Mouse (Mus musculus) urinary bladder, postnatal 4 days (tissue): ENCODE data around the gene Klk6.

Experiments
- DNase-seq, 2 experiments: peaks; one replicate each; pipeline ENCODE4 v3.0.0; 2021 to 2022; ENCODE audit warnings: low spot score in 2 of 2

Gene Klk6

GRCm38 (mm10) chr7:43821581-43821980 is 2.7 kb upstream of the Klk6 start:
- DNase-seq: peak in 1 of 2 experiments; percentile 52

GRCm38 (mm10) chr7:43826056-43826455 is 1.8 kb downstream of the Klk6 start:
- DNase-seq: peak in 1 of 2 experiments; percentile 44

GRCm38 (mm10) chr7:43827706-43828105 is 3.4 kb downstream of the Klk6 start:
- peak in 1 of 2 experiments; percentile 26 for DNase-seq

- DNase-seq: peak in 1 of 2 experiments; percentile 48
Observed at GRCm38 (mm10) chr7:43829006-43829405, 4.7 kb downstream of the Klk6 start.

DNA sequence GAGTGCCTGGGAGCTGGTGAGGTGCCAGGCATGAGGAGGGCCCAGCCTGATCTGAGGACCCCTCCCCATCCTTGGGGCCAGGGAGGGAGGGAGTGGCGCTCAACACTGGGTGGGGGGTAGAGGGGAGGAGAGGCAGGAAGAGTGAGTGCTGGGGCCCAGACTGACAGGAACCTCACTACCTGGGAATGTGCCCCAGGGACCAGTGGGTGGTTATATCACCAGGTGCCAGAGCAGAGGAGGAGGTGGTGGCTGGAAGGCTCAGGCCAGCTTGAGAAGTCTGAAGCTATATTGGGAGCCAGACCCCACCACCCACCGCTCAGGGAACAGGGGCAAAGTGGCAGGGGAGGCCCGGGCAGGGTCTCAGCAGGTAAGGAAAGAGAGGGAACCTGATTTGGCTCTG is 17.4 kb downstream of the Klk6 start, which contains the start of gene Klk5:
TSS of gene Klk5 (plus strand) at position 271 of the 400 bp plus-strand sequence.
- peak in 1 of 2 experiments; percentile 56 for DNase-seq

DNA sequence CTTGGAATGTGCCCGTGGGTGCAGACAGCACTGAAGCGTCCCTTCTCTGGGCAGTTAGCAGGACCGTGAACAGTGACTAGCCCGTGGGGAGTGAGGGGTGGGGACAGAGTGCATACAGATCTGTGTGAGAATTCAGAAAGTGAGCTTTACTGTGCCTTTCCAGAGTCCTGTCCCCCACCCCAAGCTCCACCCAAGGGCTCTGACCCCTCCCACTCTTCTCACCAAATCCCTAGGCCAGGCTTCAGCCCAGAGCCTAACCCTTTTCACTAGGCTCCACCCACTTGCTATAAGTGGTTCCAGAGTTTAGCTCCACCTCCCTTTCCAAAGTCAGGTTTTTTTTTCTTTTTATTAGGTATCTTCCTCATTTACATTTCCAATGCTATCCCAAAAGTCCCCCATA is 19.5 kb downstream of the Klk6 start:
- DNase-seq: no peak

GRCm38 (mm10) chr7:43851616-43852015 is 27.3 kb downstream of the Klk6 start:
- DNase-seq: no peak

DNA sequence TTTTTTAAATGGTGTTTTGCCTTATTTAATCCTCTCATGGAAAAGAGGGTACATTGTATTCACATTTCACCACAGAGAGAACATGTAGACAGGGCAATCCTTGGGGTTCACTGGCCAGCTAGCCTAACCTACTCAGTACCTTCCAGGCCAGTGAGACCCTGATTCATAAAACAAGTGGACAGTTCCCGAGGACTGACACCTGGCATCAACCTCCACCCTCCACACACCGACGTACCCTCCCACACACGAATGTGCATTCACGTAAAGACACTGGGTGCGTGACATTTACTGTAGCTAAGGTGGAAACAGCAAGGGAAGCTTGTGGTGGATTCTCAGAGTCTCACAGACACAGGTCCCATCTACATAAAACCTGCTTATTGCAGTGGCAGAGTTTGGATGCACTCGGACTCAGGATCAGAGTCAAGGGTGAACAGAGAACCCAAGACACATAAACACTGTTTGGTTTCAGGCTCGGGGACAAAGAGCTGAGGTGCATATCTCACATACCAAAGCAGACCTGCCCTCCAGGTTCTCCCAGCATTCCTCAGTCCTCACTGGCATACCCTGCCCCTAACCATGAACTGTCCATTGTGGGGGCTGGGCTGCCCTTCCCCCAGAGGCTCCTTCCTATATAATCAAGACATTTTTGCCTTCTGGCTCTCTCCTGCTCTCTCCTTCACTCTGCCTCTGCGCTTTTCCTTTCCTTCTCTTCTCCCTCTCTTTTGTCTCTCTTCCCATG is 30.5 kb downstream of the Klk6 start:
- peak in 1 of 2 experiments; percentile 47 for DNase-seq

DNA sequence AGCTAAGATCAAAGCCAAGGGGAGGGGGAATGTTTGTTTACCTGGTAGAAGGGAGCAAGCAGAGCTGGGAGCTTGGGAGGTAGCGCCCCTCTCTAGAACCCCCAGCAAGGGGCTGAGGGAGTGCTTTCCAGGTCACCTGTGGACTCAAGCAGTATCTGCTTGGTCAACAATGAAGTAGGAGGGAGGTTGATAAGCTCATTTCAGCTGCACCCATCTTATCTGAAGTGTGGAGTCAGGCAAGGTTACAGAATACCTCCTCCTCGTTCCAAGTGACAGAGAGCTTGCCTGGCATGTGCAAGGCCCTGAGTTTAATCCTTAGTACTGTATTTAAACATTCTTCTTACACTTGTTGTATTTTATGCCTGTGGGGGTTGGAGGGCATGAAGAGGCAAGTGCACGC is 31.4 kb downstream of the Klk6 start:
- peak in 1 of 2 experiments; percentile 19 for DNase-seq

GRCm38 (mm10) chr7:43856307-43856706 is 32.0 kb downstream of the Klk6 start:
- DNase-seq: peak in 1 of 2 experiments; percentile 32

- DNase-seq: no peak
Observed at GRCm38 (mm10) chr7:43857501-43857900, 33.2 kb downstream of the Klk6 start.

DNA sequence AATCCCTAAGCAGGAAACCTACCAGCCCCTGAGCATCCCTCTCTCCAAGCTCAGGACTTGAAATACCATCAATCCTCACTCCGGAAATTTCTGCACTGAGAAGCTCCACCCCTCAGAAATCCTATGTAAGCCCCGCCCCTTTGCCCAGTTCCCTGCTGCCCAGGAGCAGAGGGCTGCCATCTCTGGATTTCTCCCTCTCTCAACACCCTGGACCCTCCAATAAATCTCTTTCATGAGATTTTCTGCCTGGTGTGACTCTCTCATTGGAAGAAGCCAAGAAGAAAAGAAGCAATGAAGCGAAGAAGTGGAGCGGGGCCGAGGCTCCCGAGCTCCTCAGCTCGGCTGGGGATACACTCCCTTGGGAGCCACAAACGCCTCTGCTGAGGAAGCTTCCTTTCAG is 36.1 kb downstream of the Klk6 start:
- peak in 1 of 2 experiments; percentile 54 for DNase-seq

- DNase-seq: peak; percentile 26 to 75
Observed at GRCm38 (mm10) chr7:43873237-43873636, 48.9 kb downstream of the Klk6 start.

GRCm38 (mm10) chr7:43873674-43874073 is 49.4 kb downstream of the Klk6 start:
- DNase-seq: no peak

DNA sequence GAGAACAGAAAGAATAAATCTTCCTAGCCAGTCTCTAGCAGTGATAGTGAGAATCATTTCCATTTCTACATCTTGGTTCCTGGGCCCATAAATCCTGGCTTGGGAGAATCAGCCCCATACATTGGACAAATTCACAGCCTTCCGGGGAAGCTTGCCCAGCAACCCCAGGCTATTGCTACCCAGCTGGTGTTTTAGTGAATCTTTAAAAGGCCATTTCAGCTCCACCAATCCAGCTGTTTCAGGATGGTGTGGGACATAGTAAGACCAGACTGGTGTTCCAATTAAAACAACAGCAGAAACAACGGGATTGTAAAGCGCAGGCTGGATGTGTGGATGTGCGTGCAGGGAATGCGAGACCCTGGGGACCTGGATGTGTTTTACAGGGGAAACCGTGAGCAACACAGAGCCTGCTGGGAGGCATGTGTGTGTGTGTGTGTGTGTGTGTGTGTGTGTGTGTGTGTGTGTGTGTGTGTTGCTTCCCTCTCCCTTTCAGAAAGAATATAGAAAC is 50.6 kb downstream of the Klk6 start:
- DNase-seq: no peak

DNA sequence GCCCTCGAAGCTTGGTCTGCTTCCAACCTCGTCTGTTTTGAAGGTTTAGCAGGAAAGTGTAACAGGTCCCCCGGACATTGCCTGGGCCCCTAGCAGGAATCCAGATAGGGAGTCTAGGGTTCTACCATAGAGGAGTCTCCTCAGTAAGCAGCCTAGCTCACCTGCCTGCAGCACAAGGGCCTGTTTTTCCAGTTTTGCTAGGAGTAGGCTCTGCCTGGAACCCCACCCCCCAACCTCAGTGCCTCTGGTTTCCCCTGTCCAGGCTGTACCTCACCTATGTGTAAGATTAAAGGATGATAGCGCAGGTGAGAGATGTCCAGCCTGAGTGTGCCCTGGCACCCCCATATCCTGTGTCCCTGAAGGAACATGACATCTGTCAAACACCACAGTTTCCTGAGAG is 52.1 kb downstream of the Klk6 start:
- no peak for DNase-seq

GRCm38 (mm10) chr7:43878281-43878680 is 54.0 kb downstream of the Klk6 start:
- DNase-seq: no peak

- DNase-seq: no peak
Observed at GRCm38 (mm10) chr7:43880912-43881311, 56.6 kb downstream of the Klk6 start, which contains the start of gene Klk4. Klk4 (plus strand) TSS chr7:43881160.
